12 mouse cellular contexts compared by ENCODE assay signal in the genomic region with DNA sequence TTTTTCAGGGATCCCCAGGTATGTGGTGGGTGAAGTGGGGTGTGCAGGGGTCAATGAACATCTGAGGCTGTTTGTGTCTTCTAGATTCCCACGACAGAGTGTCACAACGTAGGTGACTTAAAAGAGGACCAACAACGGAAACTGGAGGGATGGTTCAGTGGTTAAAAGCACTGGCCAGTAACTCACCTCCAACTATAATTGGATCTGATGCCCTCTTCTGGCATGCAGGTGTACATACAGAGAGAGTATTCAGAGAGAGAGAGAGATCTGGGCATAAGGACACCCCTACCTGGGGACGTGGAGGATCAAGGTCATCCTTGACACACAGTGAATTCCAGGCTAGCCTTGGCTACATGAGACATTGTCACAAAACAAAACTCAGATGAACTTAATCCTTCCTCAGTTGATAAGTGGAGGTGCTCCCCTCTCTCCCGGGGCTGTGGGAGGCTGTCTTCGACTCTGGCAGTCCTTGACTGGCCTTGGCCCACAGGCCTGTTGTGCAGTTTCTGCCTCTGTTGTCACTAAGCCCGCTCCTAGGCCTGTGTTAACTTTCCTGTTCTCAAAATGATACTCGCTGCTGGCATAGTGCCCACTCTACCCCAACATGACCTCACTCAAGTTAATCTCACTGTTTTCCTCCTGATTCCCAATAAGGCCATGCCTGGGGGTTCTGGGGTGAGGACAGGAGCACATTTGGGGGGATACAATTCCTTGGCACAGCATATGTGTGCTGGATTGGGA. TPM values are rescaled to one million over a fixed set of nuclear protein-coding genes. Genes with fewer than 3 reads are reported as not detected.
DNase-seq lines count a peak whose midpoint lies in the region; ATAC-seq and TF ChIP-seq lines count a peak whose summit lies in the region.
"Had no signal": no experiment of that assay in that cellular context is flagged by ENCODE, and none has a peak within 500 bp of the region (broad histone marks: within the 10 kb centered on the region; RNA-seq: fewer than 3 reads in every experiment).

No protein-coding gene starts in this region.

- intact Hi-C loops in left cerebral cortex, adult 2 months (cut with DNase I) = loop anchor here (5.0 kb wide), 1 partner anchor 57 kb away; no protein-coding TSS in a partner anchor

- no peak overlapping the region for H3K4me2 ChIP-seq in forebrain, embryonic 15.5 days (replicated peaks)
- H3K4me2 ChIP-seq in midbrain, embryonic 16.5 days (ENCODE audit: low read length) = no peak overlapping the region
- H3K4me2 ChIP-seq: forebrain, embryonic 13.5 days; hindbrain, embryonic 15.5 days; liver, embryonic 15.5 days had no signal

- H3K27me3 ChIP-seq in forebrain, embryonic 10.5 days (ENCODE audit: poor library complexity, severe bottlenecking) = peaks cover 91% of the 10 kb centered on the region
- peaks cover 56% of the 10 kb centered on the region for H3K27me3 ChIP-seq in forebrain, embryonic 15.5 days
- H3K27me3 ChIP-seq in midbrain, embryonic 16.5 days (ENCODE audit: control insufficient read depth, insufficient read depth, low read depth, low read length) = peaks cover 38% of the 10 kb centered on the region

- 59% methylated on average over 8 of the region's 8 CpGs for WGBS in forebrain, embryonic 10.5 days
- WGBS in forebrain, embryonic 15.5 days = 57% methylated on average over 8 of the region's 8 CpGs
- WGBS in midbrain, embryonic 16.5 days = 58% methylated on average over 8 of the region's 8 CpGs

- 0 out of 2 replicates have a peak overlapping the region, but pooled peaks have one; percentile 5 for H3K4me3 ChIP-seq in forebrain, embryonic 10.5 days
- H3K4me3 ChIP-seq in forebrain, embryonic 15.5 days = no peak overlapping the region
- no peak overlapping the region for H3K4me3 ChIP-seq in left cerebral cortex, adult 2 months
- H3K4me3 ChIP-seq in midbrain, embryonic 16.5 days (ENCODE audit: low read depth, low read length) = no peak overlapping the region
- H3K4me3 ChIP-seq: forebrain, embryonic 13.5 days; hindbrain, embryonic 15.5 days; liver, embryonic 15.5 days had no signal

- H3K36me3 ChIP-seq in forebrain, embryonic 10.5 days (replicated peaks) = peaks cover 38% of the 10 kb centered on the region
- H3K36me3 ChIP-seq in forebrain, embryonic 15.5 days = no peaks in the 10 kb centered on the region
- H3K36me3 ChIP-seq in midbrain, embryonic 16.5 days (ENCODE audit: control insufficient read depth, insufficient read depth, low read length) = no peaks in the 10 kb centered on the region
- H3K36me3 ChIP-seq: hindbrain, embryonic 15.5 days had no signal

- no peak overlapping the region for H3K9ac ChIP-seq in forebrain, embryonic 15.5 days (replicated peaks)
- no peak overlapping the region for H3K9ac ChIP-seq in midbrain, embryonic 16.5 days (ENCODE audit: low read depth, low read length)
- H3K9ac ChIP-seq: forebrain, embryonic 13.5 days; hindbrain, embryonic 15.5 days; liver, embryonic 15.5 days had no signal

- ATAC-seq in forebrain, embryonic 15.5 days (replicated peaks) = no peak
- ATAC-seq in inflammation-experienced regulatory T-cells, adult 6 months = peak; percentile 41
- no peak for ATAC-seq in megakaryocyte progenitor cell, adult 5-6 weeks (replicated peaks; ENCODE audit: poor library complexity)
- no peak for ATAC-seq in midbrain, embryonic 16.5 days
- ATAC-seq: forebrain, embryonic 13.5 days had no signal

- TF ChIP-seq CTCF in left cerebral cortex, adult 2 months (IDR thresholded peaks at IDR 0.05) = peak; percentile 41

- DNase-seq in forebrain, embryonic 10.5 days (ENCODE audit: extremely low spot score, low spot score) = no peak
- DNase-seq in left cerebral cortex, adult 2 months (ENCODE audit: extremely low spot score in 1 of 2, low spot score in 2 of 2) = no peak
- DNase-seq in left cerebral cortex, adult 9 months (ENCODE audit: low spot score in 2 of 2) = no peak
- DNase-seq in CD4-positive, CD25-positive, alpha-beta regulatory T cell, adult 2 months (ENCODE audit: low read depth, low spot score) = peak; percentile 64
- DNase-seq: thymus, adult 2 months had no signal

- H3K27ac ChIP-seq in forebrain, embryonic 10.5 days = no peak overlapping the region
- no peak overlapping the region for H3K27ac ChIP-seq in forebrain, embryonic 15.5 days (replicated peaks)
- no peak overlapping the region for H3K27ac ChIP-seq in left cerebral cortex, adult 2 months
- no peak overlapping the region for H3K27ac ChIP-seq in midbrain, embryonic 16.5 days (ENCODE audit: low read length)
- H3K27ac ChIP-seq: forebrain, embryonic 13.5 days; hindbrain, embryonic 15.5 days; liver, embryonic 15.5 days had no signal

- no peaks in the 10 kb centered on the region for H3K9me3 ChIP-seq in forebrain, embryonic 10.5 days
- H3K9me3 ChIP-seq in forebrain, embryonic 15.5 days = no peaks in the 10 kb centered on the region
- H3K9me3 ChIP-seq in midbrain, embryonic 16.5 days (replicated peaks; ENCODE audit: control insufficient read depth, low read length, poor library complexity, severe bottlenecking) = no peaks in the 10 kb centered on the region
- H3K9me3 ChIP-seq: forebrain, embryonic 13.5 days; hindbrain, embryonic 15.5 days; liver, embryonic 15.5 days had no signal

- peaks cover 53% of the 10 kb centered on the region for H3K4me1 ChIP-seq in forebrain, embryonic 10.5 days
- H3K4me1 ChIP-seq in forebrain, embryonic 15.5 days = peaks cover 23% of the 10 kb centered on the region
- peaks cover 15% of the 10 kb centered on the region for H3K4me1 ChIP-seq in midbrain, embryonic 16.5 days (ENCODE audit: control insufficient read depth, insufficient read depth, low read length)

RNA-seq across cellular contexts. Expression of a gene that starts 1.5 kb away (rescaled TPM):
- polyA plus RNA-seq in forebrain, embryonic 10.5 days (2016; fragmentation: Nextera tagmentation; extraction: Ambion mirVana) = not detected in 2 replicates
- not detected in 2 replicates for polyA plus RNA-seq in forebrain, embryonic 15.5 days (2015; fragmentation: Nextera tagmentation; extraction: Ambion mirVana)
- 1 to 10 TPM; 1.7 to 2.1 TPM for total RNA-seq in left cerebral cortex, adult 2 months (2021)
- polyA plus RNA-seq in inflammation-experienced regulatory T-cells, adult 6 months (2017; shearing (Covaris generic)) = under 1 TPM in 1 of 3 experiments, not detected in 2; 0.12 TPM
- 0.32 TPM in 1 of 2 replicates, not detected in the other for total RNA-seq in megakaryocyte progenitor cell, adult 5-6 weeks (2015)
- total RNA-seq in megakaryocyte progenitor cell, adult 5-6 weeks (2017) = 0.17 TPM in 1 of 2 replicates, not detected in the other
- not detected in 2 replicates for polyA plus RNA-seq in midbrain, embryonic 16.5 days (2015; fragmentation: Nextera tagmentation; extraction: Ambion mirVana)
- polyA plus RNA-seq: forebrain, embryonic 13.5 days; hindbrain, embryonic 15.5 days; liver, embryonic 15.5 days had no signal

RNA-seq across cellular contexts. Expression of a gene that starts 5.7 kb away (rescaled TPM):
- 101 and 108 TPM in 2 replicates for polyA plus RNA-seq in forebrain, embryonic 10.5 days (2016; fragmentation: Nextera tagmentation; extraction: Ambion mirVana)
- 41.4 and 43.3 TPM in 2 replicates for polyA plus RNA-seq in forebrain, embryonic 15.5 days (2015; fragmentation: Nextera tagmentation; extraction: Ambion mirVana)
- 10 to 100 TPM; 27.3 to 29.5 TPM for total RNA-seq in left cerebral cortex, adult 2 months (2021)
- 10 to 100 TPM; 17.1 to 20.4 (median 17.8) TPM for polyA plus RNA-seq in inflammation-experienced regulatory T-cells, adult 6 months (2017; shearing (Covaris generic))
- total RNA-seq in megakaryocyte progenitor cell, adult 5-6 weeks (2015) = 24.5 and 29.0 TPM in 2 replicates
- total RNA-seq in megakaryocyte progenitor cell, adult 5-6 weeks (2017) = 22.2 and 32.3 TPM in 2 replicates
- 24.9 and 25.0 TPM in 2 replicates for polyA plus RNA-seq in midbrain, embryonic 16.5 days (2015; fragmentation: Nextera tagmentation; extraction: Ambion mirVana)

RNA-seq across cellular contexts. Expression of a gene that starts 12.7 kb away (rescaled TPM):
- 6.7 and 7.5 TPM in 2 replicates for polyA plus RNA-seq in forebrain, embryonic 10.5 days (2016; fragmentation: Nextera tagmentation; extraction: Ambion mirVana)
- polyA plus RNA-seq in forebrain, embryonic 15.5 days (2015; fragmentation: Nextera tagmentation; extraction: Ambion mirVana) = 11.2 and 11.9 TPM in 2 replicates
- 10 to 100 TPM; 38.2 to 40.2 TPM for total RNA-seq in left cerebral cortex, adult 2 months (2021)
- polyA plus RNA-seq in inflammation-experienced regulatory T-cells, adult 6 months (2017; shearing (Covaris generic)) = 1 to 10 TPM; 1.6 to 2.1 (median 1.9) TPM
- 6.7 and 7.0 TPM in 2 replicates for total RNA-seq in megakaryocyte progenitor cell, adult 5-6 weeks (2015)
- 12.1 and 12.6 TPM in 2 replicates for total RNA-seq in megakaryocyte progenitor cell, adult 5-6 weeks (2017)
- 17.2 and 18.1 TPM in 2 replicates for polyA plus RNA-seq in midbrain, embryonic 16.5 days (2015; fragmentation: Nextera tagmentation; extraction: Ambion mirVana)

RNA-seq across cellular contexts. Expression of a gene that starts 16.1 kb away (rescaled TPM):
- 2.4 and 3.0 TPM in 2 replicates for polyA plus RNA-seq in forebrain, embryonic 10.5 days (2016; fragmentation: Nextera tagmentation; extraction: Ambion mirVana)
- polyA plus RNA-seq in forebrain, embryonic 15.5 days (2015; fragmentation: Nextera tagmentation; extraction: Ambion mirVana) = 3.1 and 4.3 TPM in 2 replicates
- total RNA-seq in left cerebral cortex, adult 2 months (2021) = under 1 TPM; 0.70 to 0.82 TPM
- 10 to 100 TPM in 2 of 3 experiments, 1 to 10 TPM in 1; 10.0 to 21.7 (median 17.0) TPM for polyA plus RNA-seq in inflammation-experienced regulatory T-cells, adult 6 months (2017; shearing (Covaris generic))
- 0.20 and 0.47 TPM in 2 replicates for total RNA-seq in megakaryocyte progenitor cell, adult 5-6 weeks (2015)
- 0.47 TPM in 1 of 2 replicates, not detected in the other for total RNA-seq in megakaryocyte progenitor cell, adult 5-6 weeks (2017)
- 4.8 and 5.2 TPM in 2 replicates for polyA plus RNA-seq in midbrain, embryonic 16.5 days (2015; fragmentation: Nextera tagmentation; extraction: Ambion mirVana)

RNA-seq across cellular contexts. Expression of a gene that starts 21.0 kb away (rescaled TPM):
- 0.35 and 0.52 TPM in 2 replicates for polyA plus RNA-seq in forebrain, embryonic 10.5 days (2016; fragmentation: Nextera tagmentation; extraction: Ambion mirVana)
- polyA plus RNA-seq in forebrain, embryonic 15.5 days (2015; fragmentation: Nextera tagmentation; extraction: Ambion mirVana) = 0.73 and 1.3 TPM in 2 replicates
- 1 to 10 TPM in 1 of 2 experiments, under 1 TPM in 1; 1.00 to 1.3 TPM for total RNA-seq in left cerebral cortex, adult 2 months (2021)
- polyA plus RNA-seq in inflammation-experienced regulatory T-cells, adult 6 months (2017; shearing (Covaris generic)) = 1 to 10 TPM in 1 of 3 experiments, under 1 TPM in 2; 0.26 to 1.7 (median 0.96) TPM
- 0.59 and 0.99 TPM in 2 replicates for total RNA-seq in megakaryocyte progenitor cell, adult 5-6 weeks (2015)
- 0.92 and 2.2 TPM in 2 replicates for total RNA-seq in megakaryocyte progenitor cell, adult 5-6 weeks (2017)
- 0.63 and 0.80 TPM in 2 replicates for polyA plus RNA-seq in midbrain, embryonic 16.5 days (2015; fragmentation: Nextera tagmentation; extraction: Ambion mirVana)
